Mouse (Mus musculus): ENCODE measurements around the gene Dtnb. TPM values are rescaled to one million over a fixed set of nuclear protein-coding genes. Genes with fewer than 3 reads are reported as not detected.

Gene Dtnb
- total RNA-seq, 2 experiments from 2014 or later = 10.1 to 10.9 TPM

Small RNAs within 50 kb of the gene (microRNA-seq; reads per million reads assigned to microRNA genes)
- not detected for gene Gm26050

Other genes with a start within 250 kb of the Dtnb start
- gene Kif3c, start 207.2 kb upstream of the Dtnb start, total RNA-seq (2021) = 10 to 100 TPM; 12.7 to 12.8 TPM
- 10 to 100 TPM; 25.3 to 29.7 TPM for gene Asxl2, start 145.5 kb upstream of the Dtnb start, total RNA-seq (2021)
- 100 to 1,000 TPM; 155 to 169 TPM for gene Dnmt3a, start 233.6 kb downstream of the Dtnb start, total RNA-seq (2021)

Data from gastrocnemius, postnatal 4 days (tissue).